Mouse (Mus musculus) liver, embryonic 14.5 days (tissue): ENCODE measurements around the gene Arpc3. TPM values are rescaled to one million over a fixed set of nuclear protein-coding genes. Genes with fewer than 3 reads are reported as not detected.
"Not testable (repeated sequence)": the region's sequence is repeated elsewhere in the genome, so short reads cannot be mapped to it uniquely, and the experiment has no call there.

Experiments
- ATAC-seq: fragments of 200-750 bp; cut with Nextera tagmentation; 2 replicates; pipeline ENCODE4 v1.8.0; 2017; ENCODE audit warnings: moderate number of reproducible peaks, mild to moderate bottlenecking, moderate library complexity; ENCODE audit not compliant: insufficient read depth
- DNase-seq, 3 experiments: peaks; one replicate each; pipeline ENCODE4 v3.0.0-alpha.2; 2012 to 2013; ENCODE audit warnings: low read depth in 3 of 3, low spot score in 3 of 3
- H3K27ac ChIP-seq: fragments of 300-500 bp; sonication (generic); 2 replicates; pipeline ENCODE4 v1.5.1; 2014; ENCODE audit warnings: moderate library complexity, mild to moderate bottlenecking, control low read depth, inconsistent platforms
- H3K27me3 ChIP-seq: fragments of 300-500 bp; sonication (generic); 2 replicates; pipeline ENCODE4 v1.6.1; 2014; ENCODE audit warnings: mild to moderate bottlenecking, low read length, moderate library complexity; ENCODE audit not compliant: control insufficient read depth, insufficient read depth
- H3K36me3 ChIP-seq: fragments of 300-500 bp; sonication (generic); replicated peaks from 2 replicates; pipeline ENCODE4 v1.6.1; 2014; ENCODE audit warnings: low read depth; ENCODE audit not compliant: control insufficient read depth, insufficient read depth
- H3K4me1 ChIP-seq, 2 experiments: fragments of 200-500 bp in 1 of 2; fragments of 300-500 bp in 1 of 2; sonication (generic) in 1 of 2; replicated peaks; 2 replicates each; pipeline ENCODE4 v1.6.1; 2012 to 2014; ENCODE audit warnings: antibody characterized with exemption in 1 of 2, inconsistent platforms in 1 of 2, low read length in 1 of 2; ENCODE audit not compliant: control insufficient read depth in 2 of 2, insufficient read depth in 2 of 2
- H3K4me2 ChIP-seq: fragments of 300-500 bp; sonication (generic); 2 replicates; pipeline ENCODE4 v1.6.1; 2014; ENCODE audit warnings: low read depth, mild to moderate bottlenecking, control low read depth, moderate library complexity
- H3K4me3 ChIP-seq, 2 experiments: fragments of 200-500 bp in 1 of 2; fragments of 300-500 bp in 1 of 2; sonication (generic) in 1 of 2; 2 replicates each; pipeline ENCODE4 v1.5.1; 2012 to 2014; ENCODE audit warnings: low read depth in 2 of 2, low read length in 2 of 2, mild to moderate bottlenecking in 2 of 2, control low read depth in 1 of 2, inconsistent platforms in 1 of 2, moderate library complexity in 1 of 2; ENCODE audit not compliant: insufficient read depth in 1 of 2
- H3K9ac ChIP-seq: fragments of 300-500 bp; sonication (generic); replicated peaks from 2 replicates; pipeline ENCODE4 v1.6.1; 2014; ENCODE audit warnings: mild to moderate bottlenecking, control low read depth, moderate library complexity
- H3K9me3 ChIP-seq: fragments of 300-500 bp; sonication (generic); 2 replicates; pipeline ENCODE4 v1.6.1; 2016; ENCODE audit warnings: low read length, mixed read lengths; ENCODE audit not compliant: control insufficient read depth
- CTCF ChIP-seq: IDR thresholded peaks from 2 replicates; pipeline ENCODE4 v1.5.1; 2016; ENCODE audit warnings: antibody characterized with exemption, low read depth, control low read depth
- EP300 ChIP-seq: IDR thresholded peaks from 2 replicates; pipeline ENCODE4 v1.6.1; 2016; ENCODE audit warnings: antibody characterized with exemption, low read depth
- WGBS: fragments of 180-500 bp; shearing (Covaris S2); extraction: QIAGEN DNeasy Blood & Tissue Kit; methylation state at CpG from one replicate; pipeline ENCODE4 v1.1.7; 2014; ENCODE audit not compliant: insufficient replicate concordance; 5-methylcytosine and 5-hydroxymethylcytosine counted together
- polyA plus RNA-seq, 2 experiments: library from polyadenylated mRNA; depleted of rRNA in 1 of 2; stranded (reverse) in 1 of 2; unstranded in 1 of 2; fragments of >200 nt; fragmentation: Nextera tagmentation in 1 of 2; extraction: Ambion mirVana in 1 of 2; gene quantifications; 2 replicates each; pipeline versions ENCODE4 v1.2.1 to v1.2.3; 2012 to 2014

Gene Arpc3
- polyA plus RNA-seq, 2 experiments: 36.3 to 180 TPM

GRCm38 (mm10) chr5:122412826-122413225 is 21.1 kb downstream of the Arpc3 start:
- Histone ChIP-seq H3K27me3 (no peaks in the 10 kb centered on the region), H3K9ac (no peak overlapping the region), H3K4me1 (no peaks in the 10 kb centered on the region), H3K4me3 (no peak overlapping the region), H3K9me3 (no peaks in the 10 kb centered on the region), H3K27ac (no peak overlapping the region), H3K36me3 (no peaks in the 10 kb centered on the region), H3K4me2 (no peak overlapping the region)
- 62% methylated on average over 6 of the region's 6 CpGs for WGBS
- ATAC-seq: no peak
- no peak for DNase-seq
- TF ChIP-seq EP300 (no peak), CTCF (no peak)

- Histone ChIP-seq H3K4me2 (no peak overlapping the region), H3K4me3 (no peak overlapping the region), H3K9ac (no peak overlapping the region), H3K36me3 (no peaks in the 10 kb centered on the region), H3K4me1 (no peaks in the 10 kb centered on the region), H3K9me3 (no peaks in the 10 kb centered on the region), H3K27me3 (no peaks in the 10 kb centered on the region), H3K27ac (no peak overlapping the region)
- WGBS: 84% methylated on average over 5 of the region's 5 CpGs
- TF ChIP-seq EP300: no peak
- no peak for TF ChIP-seq CTCF
- no peak for ATAC-seq
- no peak for DNase-seq
These were observed 22.7 kb downstream of the Arpc3 start for GRCm38 (mm10) chr5:122414351-122414750.

- Histone ChIP-seq H3K9ac (no peak overlapping the region), H3K4me1 (peaks cover 0 to under 1% of the 10 kb centered on the region in 2 experiments; a peak in 2 of 4 replicates), H3K36me3 (no peaks in the 10 kb centered on the region), H3K27ac (no peak overlapping the region), H3K4me2 (no peak overlapping the region), H3K9me3 (no peaks in the 10 kb centered on the region), H3K27me3 (no peaks in the 10 kb centered on the region), H3K4me3 (no peak overlapping the region)
- 76% methylated on average over 12 of the region's 12 CpGs for WGBS
- TF ChIP-seq CTCF: no peak
- no peak for TF ChIP-seq EP300
- DNase-seq: no peak
- no peak for ATAC-seq
These were observed 23.8 kb downstream of the Arpc3 start for GRCm38 (mm10) chr5:122415465-122415864.

- WGBS: 50% methylated on average over 4 of the region's 4 CpGs
- not testable (repeated sequence) for ATAC-seq
These were observed 29.0 kb downstream of the Arpc3 start for GRCm38 (mm10) chr5:122420676-122421075.

GRCm38 (mm10) chr5:122421271-122422068 is 29.8 kb downstream of the Arpc3 start, which contains the start of gene Anapc7:
Anapc7 (plus strand) TSS chr5:122421693.
- ATAC-seq: peak; percentile 4; the same call in 1 of the 2 replicates
- peak within 1 kb of the TSS; percentile 95 for H3K9ac ChIP-seq
- peak within 1 kb of the TSS; percentile 99 for H3K4me2 ChIP-seq
- peak within 1 kb of the TSS; percentile 53 for H3K27ac ChIP-seq
- H3K4me3 ChIP-seq: peak within 1 kb of the TSS; percentile 89 to 99
- DNase-seq: no peak
- no peaks in the 10 kb centered on the region for H3K9me3 ChIP-seq
- no peaks in the 10 kb centered on the region for H3K27me3 ChIP-seq
- TF ChIP-seq CTCF: peak; percentile 48
- no peak for TF ChIP-seq EP300
- peaks cover 7 to 21% of the 10 kb centered on the region in 2 experiments; a peak in 3 of 4 replicates for H3K4me1 ChIP-seq
- WGBS: 13% methylated on average over 17 of the region's 17 CpGs
- no peaks in the 10 kb centered on the region for H3K36me3 ChIP-seq

More at GRCm38 (mm10) chr5:122420676-122421075, 29.0 kb downstream of the Arpc3 start:
- H3K27me3 ChIP-seq, DNase-seq, H3K9me3 ChIP-seq, H3K36me3 ChIP-seq, H3K9ac ChIP-seq, H3K27ac ChIP-seq, H3K4me3 ChIP-seq: not testable (repeated sequence)
- Histone ChIP-seq H3K4me2 (peak overlapping the region; percentile 99; the same call in 1 of the 2 replicates), H3K4me1 (peaks cover 7 to 21% of the 10 kb centered on the region in 2 experiments; a peak in 3 of 4 replicates)
